Mouse (Mus musculus): ENCODE results near the gene Ttll10.

The Ttll10 gene

DNA sequence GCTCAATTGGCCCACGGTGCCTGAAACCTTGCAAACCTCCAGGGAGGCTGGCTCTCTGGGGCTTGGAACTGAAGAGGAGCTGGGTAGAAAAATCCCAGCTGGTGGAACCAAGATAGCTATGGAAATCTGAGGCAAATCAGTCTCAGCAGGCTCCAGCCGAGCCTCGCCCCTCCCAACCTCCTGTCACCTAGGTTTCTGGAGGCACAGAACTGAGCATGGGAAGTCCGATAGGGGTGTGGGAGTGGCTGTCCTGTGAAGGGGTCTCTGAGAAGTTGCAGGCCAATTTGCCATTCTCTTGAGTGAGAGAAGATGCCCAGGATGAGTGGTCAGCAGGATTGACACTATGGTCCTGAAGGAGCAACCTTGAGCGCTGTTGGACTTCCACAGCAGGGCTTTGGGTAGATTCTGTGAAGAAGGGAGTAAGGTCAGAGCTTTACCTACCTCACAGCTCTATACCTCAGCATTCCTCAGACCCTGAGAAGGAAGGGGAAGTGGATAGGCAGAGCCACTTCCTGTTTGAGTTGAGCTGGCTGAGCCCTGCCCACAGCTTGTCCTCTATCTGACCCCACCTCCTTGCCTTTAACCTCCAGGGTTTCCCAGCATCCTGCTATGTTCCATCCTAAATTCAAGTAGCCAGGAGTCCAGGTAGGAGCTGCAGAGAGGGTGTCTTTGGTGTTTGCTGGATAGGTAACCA lies 8.2 kb upstream of the Ttll10 start:
- no peak for DNase-seq (ENCODE audit: extremely low read depth, low read depth, low spot score)

DNA sequence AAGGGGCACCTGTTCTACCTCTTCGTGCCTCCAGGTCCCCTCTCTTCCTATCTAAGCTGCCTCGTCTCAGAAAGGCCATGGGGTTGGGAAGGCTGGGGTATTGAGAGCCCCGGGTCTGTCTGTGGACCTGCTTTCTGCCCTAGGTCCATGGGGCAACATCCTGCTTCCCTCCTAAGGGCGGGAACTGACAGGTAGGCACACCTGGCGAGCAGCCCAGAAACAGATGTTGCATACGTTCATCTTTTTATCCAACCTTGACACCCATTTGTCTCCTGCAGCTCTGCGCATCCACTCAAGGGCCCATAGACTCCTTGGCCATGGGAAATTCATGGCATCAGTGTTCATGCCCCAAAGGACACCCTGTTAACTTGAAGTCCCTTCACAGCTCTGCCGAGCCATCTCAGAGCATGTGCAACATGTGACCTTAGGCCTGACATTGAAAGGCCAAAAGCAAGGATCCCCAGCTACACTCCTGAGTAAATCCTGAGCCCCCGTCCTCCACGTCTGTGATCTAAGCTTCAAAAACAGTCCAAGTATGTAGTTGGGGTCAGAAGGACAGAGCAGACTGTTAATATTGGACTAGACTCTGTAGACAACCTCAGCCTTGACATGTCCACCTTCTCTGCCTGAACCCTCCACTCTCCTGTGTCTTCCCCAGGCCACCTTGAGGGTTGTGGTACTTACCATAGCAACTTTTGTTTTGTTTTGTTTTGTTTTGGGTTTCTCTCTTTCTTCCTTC lies 6.1 kb upstream of the Ttll10 start:
- DNase-seq (ENCODE audit: extremely low read depth, low read depth, low spot score): no peak

DNA sequence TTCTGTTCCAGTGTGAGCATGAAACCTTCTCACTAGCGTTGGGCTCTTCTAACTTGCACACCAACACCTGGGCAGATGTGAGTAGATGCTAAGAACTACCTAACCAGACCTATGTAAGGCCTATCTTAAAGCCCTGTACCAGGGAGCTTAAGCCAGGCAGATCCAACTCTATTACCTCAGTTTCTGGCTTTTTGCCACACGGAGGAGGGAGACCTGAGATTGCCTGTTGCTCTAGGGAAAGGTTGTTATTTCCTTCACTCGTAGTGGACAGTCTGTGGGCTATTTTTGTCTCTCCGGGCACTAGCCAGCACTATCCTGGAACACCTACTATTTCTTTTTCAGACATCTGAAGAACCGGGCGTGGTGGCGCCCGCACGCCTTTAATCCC lies 5.3 kb upstream of the Ttll10 start:
- no peak for DNase-seq (ENCODE audit: extremely low read depth, low read depth, low spot score)

- DNase-seq (ENCODE audit: extremely low read depth, low read depth, low spot score): no peak
Measured at GRCm38 (mm10) chr4:156063861-156064509, 4.8 kb upstream of the Ttll10 start.

DNA sequence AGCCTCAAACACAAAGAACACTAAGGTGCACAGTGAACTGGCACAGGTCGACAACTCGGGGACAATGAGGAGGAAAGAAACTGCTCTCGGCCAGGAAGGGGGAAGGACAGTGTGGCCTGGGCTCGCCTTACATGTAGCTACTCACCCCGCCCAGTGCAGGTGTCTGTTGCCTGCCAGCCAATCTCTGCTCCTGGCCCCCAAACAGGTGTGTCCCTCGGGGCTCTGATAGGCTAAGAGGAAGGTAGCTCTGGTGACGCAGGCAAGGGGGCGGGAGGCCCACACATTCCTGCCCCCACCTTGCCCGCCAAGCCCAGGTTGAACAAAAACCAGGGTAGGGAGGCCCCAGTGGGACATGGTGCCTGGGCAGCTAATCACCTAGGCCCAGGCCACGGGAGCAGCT lies 499 bp upstream of the Ttll10 start:
- DNase-seq (ENCODE audit: extremely low read depth, low read depth, low spot score): peak; percentile 80

DNA sequence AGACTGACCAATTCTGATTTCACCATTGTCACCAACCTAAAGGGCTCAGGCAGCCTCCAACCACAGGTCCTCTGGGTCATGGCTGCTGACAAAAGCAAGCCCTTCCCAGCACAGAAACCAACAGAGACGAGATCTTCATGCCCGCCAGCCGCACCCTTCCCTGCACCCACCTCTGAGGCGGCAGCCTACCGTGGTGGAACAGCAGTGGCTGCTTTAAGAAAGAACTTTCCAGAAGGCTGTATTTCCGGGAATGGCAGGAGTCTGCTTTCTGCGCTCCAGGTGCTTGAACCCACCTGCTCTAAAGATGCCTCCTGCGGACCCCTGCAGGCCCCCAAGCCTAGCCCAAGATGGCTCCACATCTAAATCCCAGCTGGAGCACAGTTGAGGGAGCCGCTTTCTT lies 388 bp downstream of the Ttll10 start:
- no peak for DNase-seq (ENCODE audit: extremely low read depth, low read depth, low spot score)

DNA sequence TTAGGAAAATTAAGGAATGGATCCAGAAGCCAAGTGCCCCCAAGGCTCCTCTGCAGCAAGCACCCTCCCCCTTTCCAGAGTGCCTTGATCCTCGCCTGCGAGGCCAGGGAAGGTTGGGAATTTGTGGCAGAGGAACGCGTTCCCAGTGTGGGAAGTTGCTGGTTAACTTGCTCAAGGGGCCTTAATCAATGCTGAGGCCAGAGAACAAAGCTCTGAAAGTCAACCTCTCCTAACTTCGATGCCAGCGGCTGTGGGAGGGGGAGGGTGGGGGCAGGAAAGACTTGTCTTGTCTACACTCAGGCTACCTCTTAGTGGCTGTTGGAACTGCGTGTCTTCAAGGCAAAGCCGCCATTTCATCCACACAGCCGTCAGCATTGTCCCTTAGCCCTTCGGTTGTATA lies 1.5 kb downstream of the Ttll10 start:
- DNase-seq (ENCODE audit: extremely low read depth, low read depth, low spot score): no peak

- no peak for DNase-seq (ENCODE audit: extremely low read depth, low read depth, low spot score)
Measured at GRCm38 (mm10) chr4:156055173-156055572, 4.0 kb downstream of the Ttll10 start.

- no peak for DNase-seq (ENCODE audit: extremely low read depth, low read depth, low spot score)
Measured at GRCm38 (mm10) chr4:156054606-156055005, 4.6 kb downstream of the Ttll10 start.

- no peak for DNase-seq (ENCODE audit: extremely low read depth, low read depth, low spot score)
Measured at GRCm38 (mm10) chr4:156054130-156054529, 5.1 kb downstream of the Ttll10 start.

GRCm38 (mm10) chr4:156053113-156053512 lies 6.1 kb downstream of the Ttll10 start:
- no peak for DNase-seq (ENCODE audit: extremely low read depth, low read depth, low spot score)

DNA sequence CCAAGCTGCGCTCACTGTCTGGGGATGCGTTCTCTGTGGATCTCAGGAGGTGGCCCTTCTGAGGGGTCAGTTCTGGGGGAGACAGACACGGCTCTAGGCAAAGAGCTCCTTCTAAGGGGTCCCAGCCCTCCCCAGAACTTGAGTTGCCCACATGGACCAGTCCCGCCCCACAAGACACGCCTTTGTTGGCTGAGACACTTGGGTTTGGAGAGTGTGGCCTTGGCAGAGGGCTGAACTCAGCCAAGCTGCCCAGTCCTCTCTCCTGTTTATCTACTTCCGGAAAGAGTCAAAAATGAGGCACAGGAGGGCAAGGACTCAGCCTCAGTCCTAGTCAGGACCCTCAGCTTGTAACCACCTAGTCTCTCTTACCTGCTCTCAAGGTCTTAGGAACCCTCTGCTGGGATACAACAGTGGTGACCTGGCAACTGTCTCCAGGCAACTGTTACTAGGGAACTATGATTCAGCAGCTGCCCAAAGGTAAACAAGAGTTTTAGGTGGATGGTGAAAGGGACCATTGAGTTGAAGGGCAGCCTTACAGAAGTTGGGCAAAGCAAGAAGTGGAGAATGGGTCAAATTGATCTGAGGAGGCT lies 8.7 kb downstream of the Ttll10 start:
- DNase-seq (ENCODE audit: extremely low read depth, low read depth, low spot score): no peak

DNA sequence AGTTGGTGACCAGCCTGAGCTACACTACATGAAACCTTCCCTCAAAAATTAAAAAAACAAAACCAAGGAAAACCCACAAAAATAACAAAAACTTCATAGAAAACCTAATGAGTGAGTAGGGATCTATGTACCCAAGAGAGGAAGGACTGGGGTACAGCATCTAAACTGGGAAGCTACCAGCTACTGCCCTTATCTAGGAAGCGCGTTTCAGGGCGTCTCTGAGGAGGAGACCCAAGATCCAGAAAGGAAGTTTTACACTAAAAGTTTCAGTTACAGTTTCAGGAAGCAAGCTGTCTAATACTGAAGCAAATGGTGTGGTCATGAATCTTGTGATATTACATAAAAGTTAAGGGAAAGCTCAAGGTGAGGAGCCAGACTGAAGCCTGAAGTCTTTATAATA lies 9.4 kb downstream of the Ttll10 start:
- DNase-seq (ENCODE audit: extremely low read depth, low read depth, low spot score): no peak

DNA sequence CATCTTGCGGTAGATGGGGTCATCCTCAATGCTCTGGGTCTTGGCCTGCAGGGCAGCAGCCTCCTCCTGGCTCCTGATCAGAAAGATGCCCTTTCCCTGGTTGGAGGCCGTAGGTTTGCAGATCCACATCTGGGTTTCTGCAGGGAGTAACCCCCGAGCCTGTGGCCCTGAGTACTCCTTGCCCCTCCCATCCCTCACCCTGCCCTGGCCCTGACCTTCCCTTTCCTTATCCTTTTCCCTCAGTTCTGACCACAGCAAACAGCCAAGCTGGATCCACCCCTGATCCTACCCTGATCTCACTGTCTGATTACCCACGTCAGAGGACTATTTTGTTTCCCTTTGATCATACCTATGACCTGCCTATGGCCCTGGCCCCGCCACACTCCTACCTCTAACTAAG lies 14.5 kb downstream of the Ttll10 start:
- no peak for DNase-seq (ENCODE audit: extremely low read depth, low read depth, low spot score)

GRCm38 (mm10) chr4:156034901-156035300 lies 24.3 kb downstream of the Ttll10 start:
- DNase-seq (ENCODE audit: extremely low read depth, low read depth, low spot score): no peak

DNA sequence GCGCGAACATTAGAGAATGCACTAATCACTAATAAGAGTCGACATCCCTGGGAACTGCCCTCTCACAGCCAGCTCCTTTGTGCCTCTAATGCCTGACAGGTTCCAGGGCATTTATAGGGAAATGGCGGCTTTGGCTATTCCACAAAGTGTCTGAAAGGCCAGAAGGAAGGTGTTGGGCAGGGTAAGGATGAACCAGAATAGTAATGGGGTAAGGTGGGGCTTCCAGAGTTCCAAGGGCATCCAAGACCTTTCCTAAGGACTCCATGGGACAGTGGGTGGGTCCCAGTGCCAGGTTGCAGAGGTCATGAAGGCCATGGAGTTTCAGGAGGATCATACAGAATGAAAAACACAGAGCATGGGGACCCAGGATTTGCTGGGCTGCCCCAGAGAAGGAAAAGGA lies 24.9 kb downstream of the Ttll10 start:
- no peak for DNase-seq (ENCODE audit: extremely low read depth, low read depth, low spot score)

GRCm38 (mm10) chr4:156033476-156034119 lies 25.6 kb downstream of the Ttll10 start:
- DNase-seq (ENCODE audit: extremely low read depth, low read depth, low spot score): no peak

DNA sequence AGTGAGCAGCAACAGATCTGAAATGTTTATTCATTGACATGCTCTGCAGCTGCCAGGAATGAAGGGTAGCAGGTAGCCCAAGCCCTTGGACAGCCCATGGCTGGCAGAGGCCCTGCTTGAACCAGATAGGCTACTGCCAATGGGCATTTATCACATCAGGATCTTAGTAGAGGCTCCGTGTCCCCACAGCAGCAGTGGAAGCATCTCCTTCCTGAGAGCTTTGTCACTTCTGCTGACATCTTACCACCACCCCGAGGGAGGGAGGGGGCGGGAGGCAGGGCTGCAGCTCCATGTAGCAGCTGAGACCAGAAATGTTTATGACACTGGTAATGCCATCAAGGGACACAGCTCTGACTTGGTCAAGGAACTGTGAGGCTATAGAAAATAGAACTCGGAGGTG lies 26.4 kb downstream of the Ttll10 start:
- no peak for DNase-seq (ENCODE audit: extremely low read depth, low read depth, low spot score)

DNA sequence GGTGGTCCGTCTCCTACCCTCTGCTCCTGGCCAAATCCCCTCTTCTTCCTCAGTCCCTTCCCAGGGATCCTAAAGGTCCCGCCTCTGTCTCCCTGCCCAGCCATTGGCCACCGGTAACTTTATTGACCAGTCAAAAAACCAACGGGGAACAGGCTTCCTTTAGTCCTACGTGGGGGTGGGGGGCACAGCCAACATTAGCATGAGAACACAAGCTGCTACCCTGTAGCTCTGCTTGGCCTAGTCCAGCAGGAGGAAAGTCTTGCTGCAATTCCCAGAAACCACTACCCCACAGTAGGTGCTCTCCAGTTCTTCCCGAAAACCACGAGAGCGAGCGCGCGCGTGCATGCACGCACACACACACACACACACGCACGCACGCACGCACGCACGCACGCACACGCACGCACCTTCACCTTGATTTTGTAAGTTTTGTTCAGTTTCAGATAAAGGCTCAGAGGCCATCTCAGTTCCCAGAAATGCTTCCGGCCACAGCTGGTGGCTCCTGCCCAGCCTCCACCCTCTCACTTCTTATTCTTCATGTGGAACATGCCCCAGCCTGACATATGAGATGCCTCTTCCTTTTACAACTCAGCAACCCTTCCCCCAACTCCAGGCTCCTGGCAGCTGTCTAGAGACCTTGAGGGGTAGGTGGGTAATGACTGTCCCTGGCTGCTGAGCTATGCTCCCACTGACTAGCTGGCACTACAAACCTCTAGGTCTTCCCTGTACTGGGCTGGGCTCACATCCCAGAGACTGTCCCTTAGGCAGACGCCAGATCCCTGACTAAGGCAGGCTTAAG lies 27.4 kb downstream of the Ttll10 start:
- DNase-seq (ENCODE audit: extremely low read depth, low read depth, low spot score): peak; percentile 95

DNA sequence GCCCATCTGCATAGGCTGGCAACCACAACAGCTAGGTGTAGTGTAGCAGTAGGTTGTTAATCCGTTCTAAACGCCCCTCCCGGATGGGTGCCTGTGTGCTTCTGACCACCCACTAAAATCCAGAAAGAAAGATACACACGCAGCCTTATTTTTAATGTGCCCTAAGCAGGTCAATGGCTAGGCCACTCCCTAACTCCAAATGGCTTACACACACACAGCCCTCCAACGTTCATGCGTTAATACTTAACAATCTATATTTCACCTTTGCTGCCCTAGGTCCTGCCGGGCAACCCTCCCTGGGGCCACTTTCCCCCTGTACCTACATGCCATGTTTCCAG lies 28.0 kb downstream of the Ttll10 start:
- no peak for DNase-seq (ENCODE audit: extremely low read depth, low read depth, low spot score)

DNA sequence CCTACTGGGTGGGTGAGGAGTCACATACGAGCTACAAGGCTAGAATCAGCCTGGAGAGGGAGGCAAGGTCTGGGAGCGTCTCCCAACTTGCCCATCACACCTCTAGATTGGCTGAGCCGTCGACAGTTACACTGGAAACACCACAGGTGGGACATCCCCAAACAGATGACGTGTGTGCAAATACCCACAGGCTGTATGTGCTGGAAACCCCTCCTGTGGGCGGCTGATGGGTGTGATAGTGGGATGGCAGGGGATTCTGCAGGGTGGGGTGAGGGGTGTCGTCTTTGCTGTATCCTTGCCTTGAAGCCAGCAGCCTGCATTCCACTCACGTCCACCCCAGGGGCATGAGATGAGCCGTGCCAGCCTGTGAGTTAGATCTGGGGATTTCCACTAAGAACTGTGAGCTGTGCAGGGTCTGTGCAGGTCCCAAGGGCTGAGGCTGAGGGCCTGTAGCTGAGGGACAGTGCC lies 28.5 kb downstream of the Ttll10 start:
- DNase-seq (ENCODE audit: extremely low read depth, low read depth, low spot score): no peak

Measured in fat pad, adult 2 months (tissue).